Mouse (Mus musculus) gastrocnemius, postnatal 36 days (tissue): ENCODE data around the gene Mtx2. TPM values are rescaled to one million over a fixed set of nuclear protein-coding genes. Genes with fewer than 3 reads are reported as not detected.

ENCODE experiments used
- DNase-seq, 2 experiments: peaks; one replicate each; pipeline ENCODE4 v3.0.0; 2022
- intact Hi-C: fragments of 180-260 bp; cut with DNase I; formaldehyde crosslinking; loops from one replicate; pipeline ENCODE4 v1.15.1; 2025
- long read RNA-seq, 2 experiments: library from polyadenylated mRNA; stranded (forward); transcript quantifications; one replicate each; pipeline ENCODE4 v2.0.0; 2021
- total RNA-seq, 2 experiments: library from RNA; stranded (reverse); gene quantifications; 2 replicates each; pipeline ENCODE4 v1.2.3; 2021

Gene Mtx2
- 10 to 100 TPM; 26.1 to 32.9 TPM for total RNA-seq
- long read RNA-seq, experiment 1, transcript Mtx2-201 (10 exons, 2,950 nt), result major isoform, 53 of 60 reads
- long read RNA-seq, experiment 1, partial matches to known transcripts, result 0 of 60 reads
- long read RNA-seq, experiment 1, other reads (novel, unspliced or antisense), result 7 of 60 reads
- long read RNA-seq, experiment 2, transcript Mtx2-201 (10 exons, 2,950 nt), result major isoform, 69 of 87 reads
- long read RNA-seq, experiment 2, partial matches to known transcripts, result 3 of 87 reads
- long read RNA-seq, experiment 2, other reads (novel, unspliced or antisense), result 15 of 87 reads

- DNase-seq, result peak; percentile 63 to 69
- intact Hi-C loops, result no loop called here
Measured at GRCm38 (mm10) chr2:74825730-74826430, at the start of gene Mtx2. TSS of gene Mtx2 (plus strand) at chr2:74825803.

GRCm38 (mm10) chr2:74777536-74778275, 47.9 kb upstream of the Mtx2 start:
- no peak for DNase-seq
- intact Hi-C loops, result no loop called here

- intact Hi-C loops, result loop anchor here (1.0 kb wide), 1 partner anchor 30 kb away; no protein-coding TSS in a partner anchor
- DNase-seq, result no peak
Measured at GRCm38 (mm10) chr2:74781386-74781785, 44.2 kb upstream of the Mtx2 start.

- intact Hi-C loops, result no loop called here
- DNase-seq, result peak in 1 of 2 experiments; percentile 5
Measured at GRCm38 (mm10) chr2:74795531-74795930, 30.1 kb upstream of the Mtx2 start.

GRCm38 (mm10) chr2:74808431-74808830, 17.2 kb upstream of the Mtx2 start:
- intact Hi-C loops, result no loop called here
- DNase-seq, result no peak

- DNase-seq, result no peak
- intact Hi-C loops, result loop anchor here (5.0 kb wide), 1 partner anchor 55 kb away; no protein-coding TSS in a partner anchor
Measured at GRCm38 (mm10) chr2:74822654-74823053, 2.9 kb upstream of the Mtx2 start.

GRCm38 (mm10) chr2:74825371-74825729, 253 bp upstream of the Mtx2 start:
- no peak for DNase-seq
- intact Hi-C loops, result no loop called here

- intact Hi-C loops, result no loop called here
- DNase-seq, result no peak
Measured at GRCm38 (mm10) chr2:74846992-74847391, 21.4 kb downstream of the Mtx2 start.

GRCm38 (mm10) chr2:74847516-74847915, 21.9 kb downstream of the Mtx2 start:
- intact Hi-C loops, result no loop called here
- DNase-seq, result no peak

GRCm38 (mm10) chr2:74850036-74850435, 24.4 kb downstream of the Mtx2 start:
- intact Hi-C loops, result no loop called here
- no peak for DNase-seq

- intact Hi-C loops, result no loop called here
- no peak for DNase-seq
Measured at GRCm38 (mm10) chr2:74862070-74862476, 36.5 kb downstream of the Mtx2 start.

- no peak for DNase-seq
- intact Hi-C loops, result no loop called here
Measured at GRCm38 (mm10) chr2:74865414-74865813, 39.8 kb downstream of the Mtx2 start.

- DNase-seq, result no peak
- intact Hi-C loops, result no loop called here
Measured at GRCm38 (mm10) chr2:74874043-74874442, 48.4 kb downstream of the Mtx2 start.

- DNase-seq, result no peak
- intact Hi-C loops, result no loop called here
Measured at GRCm38 (mm10) chr2:74884357-74884756, 58.8 kb downstream of the Mtx2 start.

GRCm38 (mm10) chr2:74891868-74892267, 66.3 kb downstream of the Mtx2 start:
- intact Hi-C loops, result no loop called here
- DNase-seq, result no peak

GRCm38 (mm10) chr2:74892881-74893615, 67.4 kb downstream of the Mtx2 start:
- DNase-seq, result no peak
- intact Hi-C loops, result no loop called here

GRCm38 (mm10) chr2:74894061-74894460, 68.5 kb downstream of the Mtx2 start:
- DNase-seq, result no peak
- intact Hi-C loops, result no loop called here

- no peak for DNase-seq
- intact Hi-C loops, result no loop called here
Measured at GRCm38 (mm10) chr2:74899973-74900372, 74.4 kb downstream of the Mtx2 start.

GRCm38 (mm10) chr2:74901764-74902295, 76.2 kb downstream of the Mtx2 start:
- DNase-seq, result no peak
- intact Hi-C loops, result no loop called here
